Mouse (Mus musculus): Measurements from ENCODE around the gene Myo1d.

Gene Myo1d

GRCm38 (mm10) chr11:80783460-80783859, 3.6 kb upstream of the Myo1d start:
- no peak for DNase-seq (ENCODE audit: low read depth in 1 of 2, low spot score in 2 of 2)

GRCm38 (mm10) chr11:80781535-80781934, 1.7 kb upstream of the Myo1d start:
- DNase-seq (ENCODE audit: low read depth in 1 of 2, low spot score in 2 of 2): no peak

- no peak for DNase-seq (ENCODE audit: low read depth in 1 of 2, low spot score in 2 of 2)
Measured at GRCm38 (mm10) chr11:80778916-80779526, 804 bp downstream of the Myo1d start.

GRCm38 (mm10) chr11:80778157-80778556, 1.7 kb downstream of the Myo1d start:
- DNase-seq (ENCODE audit: low read depth in 1 of 2, low spot score in 2 of 2): no peak

- no peak for DNase-seq (ENCODE audit: low read depth in 1 of 2, low spot score in 2 of 2)
Measured at GRCm38 (mm10) chr11:80777708-80778107, 2.1 kb downstream of the Myo1d start.

GRCm38 (mm10) chr11:80775535-80775934, 4.3 kb downstream of the Myo1d start:
- DNase-seq (ENCODE audit: low read depth in 1 of 2, low spot score in 2 of 2): no peak

- DNase-seq (ENCODE audit: low read depth in 1 of 2, low spot score in 2 of 2): no peak
Measured at GRCm38 (mm10) chr11:80772595-80773210, 7.1 kb downstream of the Myo1d start.

GRCm38 (mm10) chr11:80771596-80772250, 8.1 kb downstream of the Myo1d start:
- no peak for DNase-seq (ENCODE audit: low read depth in 1 of 2, low spot score in 2 of 2)

- DNase-seq (ENCODE audit: low read depth in 1 of 2, low spot score in 2 of 2): no peak
Measured at GRCm38 (mm10) chr11:80771186-80771585, 8.6 kb downstream of the Myo1d start.

- no peak for DNase-seq (ENCODE audit: low read depth in 1 of 2, low spot score in 2 of 2)
Measured at GRCm38 (mm10) chr11:80767320-80767617, 12.6 kb downstream of the Myo1d start.

GRCm38 (mm10) chr11:80766472-80767319, 13.1 kb downstream of the Myo1d start:
- no peak for DNase-seq (ENCODE audit: low read depth in 1 of 2, low spot score in 2 of 2)

- no peak for DNase-seq (ENCODE audit: low read depth in 1 of 2, low spot score in 2 of 2)
Measured at GRCm38 (mm10) chr11:80766068-80766467, 13.8 kb downstream of the Myo1d start.

GRCm38 (mm10) chr11:80762066-80762465, 17.8 kb downstream of the Myo1d start:
- DNase-seq (ENCODE audit: low read depth in 1 of 2, low spot score in 2 of 2): no peak

GRCm38 (mm10) chr11:80761285-80761974, 18.4 kb downstream of the Myo1d start:
- DNase-seq (ENCODE audit: low read depth in 1 of 2, low spot score in 2 of 2): no peak

GRCm38 (mm10) chr11:80759023-80759422, 20.8 kb downstream of the Myo1d start:
- DNase-seq (ENCODE audit: low read depth in 1 of 2, low spot score in 2 of 2): no peak

GRCm38 (mm10) chr11:80754201-80754600, 25.6 kb downstream of the Myo1d start:
- DNase-seq (ENCODE audit: low read depth in 1 of 2, low spot score in 2 of 2): no peak

GRCm38 (mm10) chr11:80751168-80751567, 28.7 kb downstream of the Myo1d start:
- DNase-seq (ENCODE audit: low read depth in 1 of 2, low spot score in 2 of 2): no peak

GRCm38 (mm10) chr11:80749187-80749586, 30.6 kb downstream of the Myo1d start:
- no peak for DNase-seq (ENCODE audit: low read depth in 1 of 2, low spot score in 2 of 2)

- no peak for DNase-seq (ENCODE audit: low read depth in 1 of 2, low spot score in 2 of 2)
Measured at GRCm38 (mm10) chr11:80745426-80745825, 34.4 kb downstream of the Myo1d start.

- no peak for DNase-seq (ENCODE audit: low read depth in 1 of 2, low spot score in 2 of 2)
Measured at GRCm38 (mm10) chr11:80743823-80744410, 35.9 kb downstream of the Myo1d start.

GRCm38 (mm10) chr11:80742462-80742861, 37.4 kb downstream of the Myo1d start:
- no peak for DNase-seq (ENCODE audit: low read depth in 1 of 2, low spot score in 2 of 2)
